Mouse (Mus musculus) layer of hippocampus, adult 9-10 months (tissue): ENCODE measurements around the gene Psmd14.

Experiments
- DNase-seq: peaks from one replicate; pipeline ENCODE4 v3.0.0; 2022; ENCODE audit warnings: low spot score

Gene Psmd14

DNA sequence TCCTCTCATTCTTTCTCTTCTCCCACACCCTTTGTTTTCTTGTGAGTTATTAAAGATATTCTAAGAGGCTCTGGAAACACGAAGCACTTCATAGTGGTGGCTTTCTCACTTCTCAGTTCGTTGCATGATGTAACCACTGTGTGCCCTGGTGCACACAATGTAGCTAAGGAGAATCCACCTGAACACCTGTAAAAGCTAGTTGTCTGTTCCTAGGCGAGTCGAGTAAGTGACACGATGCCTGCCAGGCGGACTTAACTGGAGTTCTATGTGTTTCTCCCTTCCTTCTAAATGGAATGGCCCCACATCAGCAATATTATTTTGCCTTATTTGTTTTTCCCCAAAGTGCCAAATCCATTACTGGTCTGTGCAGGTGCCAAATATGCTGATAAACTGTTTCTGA is 101.6 kb downstream of the Psmd14 start:
- no peak for DNase-seq

DNA sequence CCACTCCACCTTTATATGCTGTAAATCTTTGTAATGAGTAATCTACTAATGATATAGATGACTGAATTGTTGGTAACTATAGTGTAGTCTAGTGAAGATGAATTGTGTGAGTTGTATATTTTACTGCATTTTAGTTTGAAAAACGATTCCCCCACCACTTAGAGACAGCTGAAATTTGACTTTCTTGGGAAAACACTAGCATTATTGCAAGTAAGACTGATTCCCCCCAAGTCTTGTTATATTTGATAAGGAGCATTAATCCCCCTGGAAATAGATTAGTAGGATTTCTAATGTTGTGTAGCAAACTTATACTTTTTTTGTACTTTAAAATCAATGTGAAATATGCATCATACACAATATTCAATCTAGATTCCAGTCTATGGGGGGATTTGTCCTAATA is 102.0 kb downstream of the Psmd14 start:
- DNase-seq = no peak

DNA sequence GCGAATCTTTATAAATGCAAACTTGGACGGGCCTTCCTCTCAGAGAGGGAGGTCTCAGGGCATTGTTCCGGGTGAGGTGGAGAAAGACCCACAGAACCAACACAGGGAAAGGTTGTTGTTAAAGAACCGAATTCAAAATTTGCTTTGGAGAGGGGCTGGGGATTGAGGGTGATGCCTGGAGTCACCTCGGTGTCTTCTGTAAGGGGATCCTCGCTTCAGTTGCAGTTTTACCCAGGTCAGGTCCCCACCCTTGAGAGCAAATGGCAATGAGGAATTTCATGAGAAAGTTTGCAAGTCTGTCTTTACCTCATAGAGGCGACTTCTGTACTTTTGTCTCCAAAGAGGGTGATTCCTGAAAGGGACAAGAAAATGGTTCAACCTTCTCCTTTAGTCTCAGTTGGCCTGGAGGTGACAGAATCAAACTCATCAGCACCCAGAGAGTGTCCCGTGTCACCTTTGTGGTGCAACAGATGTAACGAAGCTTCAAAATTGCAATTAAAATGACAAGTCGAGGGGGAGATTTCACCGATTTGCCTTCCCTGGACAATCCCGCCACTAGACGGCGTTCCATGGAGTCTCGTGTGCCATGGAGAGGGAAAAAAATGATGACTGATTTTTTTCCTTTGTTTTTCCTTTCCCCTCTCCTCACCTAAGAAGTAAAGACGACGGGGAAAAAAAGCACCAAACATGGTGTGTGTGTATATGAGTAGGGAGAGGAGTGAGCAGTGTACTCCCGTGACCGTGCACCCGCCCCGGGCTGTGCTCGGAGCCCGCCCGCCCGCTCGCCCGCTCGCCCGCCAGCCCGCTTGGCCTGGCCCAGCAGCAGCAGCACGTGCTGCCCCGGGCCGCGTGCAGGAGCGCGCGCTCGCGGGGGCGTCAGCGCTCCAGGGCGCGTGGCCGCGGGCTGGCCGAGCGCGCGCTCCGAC is 103.3 kb downstream of the Psmd14 start:
- DNase-seq = no peak

DNA sequence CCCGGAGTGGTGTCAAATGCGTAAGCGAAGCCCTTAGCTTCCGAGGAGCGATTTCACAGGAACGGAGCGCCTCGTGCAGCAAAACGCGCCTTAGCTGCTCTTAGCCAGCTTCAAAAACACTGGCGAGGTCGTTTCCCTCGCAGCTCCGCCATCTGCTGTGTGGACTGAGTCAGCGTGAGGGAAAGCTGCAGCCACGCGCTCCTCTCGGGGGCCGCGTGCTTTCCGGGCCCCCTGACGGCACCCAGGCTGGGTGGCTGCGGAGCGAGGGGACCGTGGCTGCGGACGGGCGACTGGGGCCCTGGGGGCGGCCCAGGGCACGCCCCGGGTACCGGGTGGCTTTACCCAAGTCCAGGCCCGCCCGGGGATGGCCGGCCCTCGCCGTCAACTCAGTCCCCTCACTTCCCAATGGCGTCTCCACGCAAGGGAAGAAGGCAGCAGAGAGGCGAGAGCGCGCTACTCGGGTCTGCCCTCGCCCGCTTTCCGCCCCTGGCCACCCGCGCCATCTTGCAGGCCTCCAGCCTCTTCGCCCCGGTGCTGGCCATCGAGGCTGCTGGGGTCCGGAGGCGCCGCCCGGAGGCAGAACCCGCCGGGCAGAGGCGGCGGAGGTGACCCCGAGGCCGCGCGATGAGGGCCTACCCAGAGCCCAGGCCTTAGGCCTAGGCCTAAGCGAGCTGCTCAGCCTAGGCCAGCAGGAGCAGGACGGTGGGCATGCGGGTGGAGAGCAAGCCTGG is 104.3 kb downstream of the Psmd14 start:
- DNase-seq = no peak

DNA sequence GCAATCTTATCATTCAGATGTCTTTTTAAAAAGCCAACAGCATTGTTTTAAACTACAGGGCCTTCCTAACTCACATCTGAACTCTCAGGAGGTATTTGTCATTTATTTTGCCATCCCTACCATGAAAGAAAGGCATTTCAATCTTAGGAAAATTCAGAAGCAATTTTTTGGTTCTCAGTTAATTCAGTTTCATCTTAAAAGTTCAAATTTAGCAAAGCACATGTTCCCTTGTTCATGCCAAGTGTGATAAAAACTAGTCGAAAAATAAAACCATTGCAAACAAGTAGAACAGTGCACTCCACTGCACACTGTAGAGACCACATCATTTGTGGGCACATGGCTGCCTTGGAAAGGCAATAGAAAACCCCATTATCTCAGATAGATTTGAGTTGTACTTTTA is 106.7 kb downstream of the Psmd14 start:
- no peak for DNase-seq

DNA sequence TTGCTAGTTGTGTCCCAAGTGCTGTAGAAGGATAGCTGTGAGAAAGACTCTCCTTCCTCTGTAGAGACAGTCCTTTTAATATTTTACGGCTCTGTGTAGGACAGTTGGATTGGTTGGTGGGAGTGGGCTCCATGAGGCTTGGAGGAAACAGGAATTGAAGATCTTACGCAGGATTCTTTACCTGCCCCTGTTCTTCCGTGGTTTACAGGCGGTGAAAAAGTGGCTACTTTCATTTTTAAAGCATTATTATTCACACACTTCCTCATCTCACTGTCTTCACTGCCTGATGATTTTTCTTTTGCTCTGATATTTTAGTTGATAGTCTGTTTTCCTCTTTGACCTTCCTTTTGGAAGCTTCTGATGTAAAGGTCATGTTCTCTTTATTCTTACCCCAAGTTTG is 108.7 kb downstream of the Psmd14 start:
- no peak for DNase-seq

DNA sequence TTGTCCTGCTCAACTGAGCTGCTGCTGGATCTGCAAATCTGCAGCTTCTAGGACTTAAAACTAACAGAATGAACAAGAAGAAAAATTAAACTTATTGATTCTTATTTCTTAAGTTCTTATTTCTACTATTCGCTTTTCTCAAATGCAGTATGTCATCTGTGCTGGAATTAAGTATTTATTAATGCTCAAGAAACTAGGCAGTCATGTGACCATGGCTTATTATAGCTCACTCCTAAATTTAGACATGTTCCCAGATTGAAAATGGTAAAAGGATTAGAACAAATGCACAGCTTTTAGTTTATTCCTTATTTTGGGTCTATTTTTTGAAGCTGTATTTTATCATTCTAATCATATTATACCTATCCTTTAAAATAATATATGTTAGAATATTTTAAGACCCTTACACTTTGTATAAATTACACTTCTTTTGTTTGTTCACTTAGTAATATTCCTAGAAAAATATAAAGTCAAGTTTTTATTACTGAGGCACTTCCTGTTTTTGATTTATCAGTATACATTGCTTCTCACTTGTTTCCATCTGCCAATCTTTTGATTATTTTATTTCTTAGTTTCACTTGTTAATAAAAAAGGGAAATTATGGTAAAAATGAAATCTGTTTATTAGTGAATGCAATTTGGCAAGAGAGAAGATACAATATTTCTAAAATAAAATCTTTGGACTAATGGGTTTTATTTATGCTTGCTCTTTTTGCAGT is 112.1 kb downstream of the Psmd14 start:
- no peak for DNase-seq

DNA sequence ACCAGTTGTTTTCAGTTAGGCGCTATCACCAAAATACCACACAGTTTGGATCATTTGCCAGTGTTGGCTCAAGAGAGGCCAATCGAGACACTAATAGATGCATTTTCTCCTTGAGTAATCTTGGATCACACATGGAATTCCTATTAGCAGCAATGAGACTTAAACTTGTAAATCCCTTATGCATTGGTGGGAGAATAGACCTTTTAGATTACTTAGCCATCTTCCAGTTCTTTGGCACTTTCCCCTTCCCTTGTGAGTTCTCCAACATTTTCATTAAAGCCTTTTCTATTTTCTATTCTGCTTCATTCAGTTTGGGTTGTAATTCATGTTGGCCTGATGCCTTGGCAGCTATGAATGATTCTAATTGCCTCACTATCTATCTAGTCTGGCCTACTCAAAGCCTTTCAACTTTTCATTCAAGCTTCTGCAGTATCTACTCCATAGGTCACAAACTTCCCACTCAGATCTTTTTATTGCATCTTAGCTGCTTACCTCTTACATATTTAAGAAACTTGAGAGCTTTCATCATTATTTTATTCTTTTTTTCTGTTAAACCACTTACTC is 125.8 kb downstream of the Psmd14 start:
- DNase-seq = no peak
